Mouse (Mus musculus): ENCODE measurements around the gene Ndufv1.

DNA sequence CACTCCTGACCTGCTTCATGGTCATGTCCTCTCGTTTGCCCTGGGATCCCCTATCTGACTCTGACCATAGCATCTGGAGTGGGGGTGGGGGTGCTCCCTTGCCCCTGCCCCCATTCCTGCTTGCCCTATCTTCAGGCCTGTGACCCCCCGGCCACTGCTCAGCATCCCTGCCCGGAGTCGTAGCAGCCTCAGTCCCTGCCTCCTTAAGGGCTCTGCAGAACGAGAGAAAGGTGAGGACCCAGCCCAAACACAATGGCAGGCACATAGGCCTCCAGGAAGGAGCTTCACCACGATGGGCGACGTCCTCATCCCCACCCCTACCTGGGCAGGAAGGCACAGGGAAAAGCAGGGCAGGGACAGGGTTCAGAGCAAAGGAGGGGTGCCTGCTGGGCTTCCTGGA, 14.3 kb downstream of the Ndufv1 start:
- TF ChIP-seq CTCF (IDR thresholded peaks at IDR 0.05; ENCODE audit: low read depth, low read length): no peak
- TF ChIP-seq POLR2A (IDR thresholded peaks at IDR 0.05; ENCODE audit: insufficient read depth, low read length): no peak

Measured in ES-Bruce4 (cell line).